Mouse (Mus musculus) forebrain, embryonic 15.5 days (tissue): ENCODE measurements around the gene Ift57. TPM values are rescaled to one million over a fixed set of nuclear protein-coding genes. Genes with fewer than 3 reads are reported as not detected.
A peak's percentile ranks its signal among the peaks of the same experiment; 100 is the strongest.

Experiments
- ATAC-seq: fragments of 200-750 bp; cut with Nextera tagmentation; replicated peaks from 2 replicates; pipeline ENCODE4 v1.8.0; 2017; ENCODE audit warnings: mild to moderate bottlenecking, moderate TSS enrichment, moderate library complexity
- H3K27ac ChIP-seq: fragments of 300-500 bp; sonication (generic); replicated peaks from 2 replicates; pipeline ENCODE4 v1.5.1; 2015; ENCODE audit warnings: mild to moderate bottlenecking, inconsistent platforms
- H3K27me3 ChIP-seq: fragments of 300-500 bp; sonication (generic); 2 replicates; pipeline ENCODE4 v1.6.1; 2015; ENCODE audit warnings: inconsistent platforms
- H3K36me3 ChIP-seq: fragments of 300-500 bp; sonication (generic); 2 replicates; pipeline ENCODE4 v1.6.1; 2015; ENCODE audit warnings: mild to moderate bottlenecking, inconsistent platforms
- H3K4me1 ChIP-seq: fragments of 300-500 bp; sonication (generic); 2 replicates; pipeline ENCODE4 v1.6.1; 2015; ENCODE audit warnings: inconsistent platforms
- H3K4me2 ChIP-seq: fragments of 300-500 bp; sonication (generic); replicated peaks from 2 replicates; pipeline ENCODE4 v1.6.1; 2015; ENCODE audit warnings: mild to moderate bottlenecking, inconsistent platforms
- H3K4me3 ChIP-seq: fragments of 300-500 bp; sonication (generic); 2 replicates; pipeline ENCODE4 v1.5.1; 2015; ENCODE audit warnings: mild to moderate bottlenecking, inconsistent platforms
- H3K9ac ChIP-seq: fragments of 300-500 bp; sonication (generic); replicated peaks from 2 replicates; pipeline ENCODE4 v1.6.1; 2015; ENCODE audit warnings: mild to moderate bottlenecking, inconsistent platforms
- H3K9me3 ChIP-seq: fragments of 300-500 bp; sonication (generic); 2 replicates; pipeline ENCODE4 v1.6.1; 2016; ENCODE audit warnings: inconsistent platforms
- WGBS: fragments of 180-500 bp; shearing (Covaris S2); methylation state at CpG from one replicate; pipeline ENCODE4 v1.1.7; 2015; ENCODE audit warnings: mixed read lengths; 5-methylcytosine and 5-hydroxymethylcytosine counted together
- polyA plus RNA-seq: library from polyadenylated mRNA; unstranded; fragments of >200 nt; fragmentation: Nextera tagmentation; extraction: Ambion mirVana; gene quantifications from 2 replicates; pipeline ENCODE4 v1.2.1, GENCODE M21; 2015

The Ift57 gene
- polyA plus RNA-seq, 1 experiment from 2014 or later: 46.9 TPM

DNA sequence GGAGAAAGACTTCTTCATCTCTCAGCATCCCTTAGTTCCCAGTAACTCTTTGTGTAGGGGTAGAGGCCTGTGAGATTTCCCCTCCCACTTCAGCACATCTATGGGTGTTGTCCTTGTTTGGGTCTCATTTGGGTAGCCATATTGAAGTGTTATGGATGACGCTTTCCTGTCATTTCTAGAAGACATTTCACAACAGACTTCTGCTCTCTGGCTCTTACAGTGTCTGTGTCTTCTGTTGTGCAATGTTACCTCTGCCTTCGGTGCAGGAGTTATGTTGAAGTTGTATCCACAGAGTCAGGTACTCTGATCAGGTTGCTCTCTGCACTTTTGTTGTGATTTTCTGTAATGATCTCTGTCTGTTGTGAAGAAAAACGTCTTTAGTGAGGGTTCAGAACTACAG is 14.3 kb downstream of the Ift57 start:
- Histone ChIP-seq H3K4me2 (no peak overlapping the region), H3K27me3 (no peaks in the 10 kb centered on the region), H3K9me3 (no peaks in the 10 kb centered on the region), H3K9ac (no peak overlapping the region), H3K27ac (no peak overlapping the region), H3K4me3 (no peak overlapping the region), H3K36me3 (peaks cover 4% of the 10 kb centered on the region; the same call in 1 of the 2 replicates), H3K4me1 (no peaks in the 10 kb centered on the region)
- no peak for ATAC-seq
- 85% methylated on average over 3 of the region's 3 CpGs for WGBS

DNA sequence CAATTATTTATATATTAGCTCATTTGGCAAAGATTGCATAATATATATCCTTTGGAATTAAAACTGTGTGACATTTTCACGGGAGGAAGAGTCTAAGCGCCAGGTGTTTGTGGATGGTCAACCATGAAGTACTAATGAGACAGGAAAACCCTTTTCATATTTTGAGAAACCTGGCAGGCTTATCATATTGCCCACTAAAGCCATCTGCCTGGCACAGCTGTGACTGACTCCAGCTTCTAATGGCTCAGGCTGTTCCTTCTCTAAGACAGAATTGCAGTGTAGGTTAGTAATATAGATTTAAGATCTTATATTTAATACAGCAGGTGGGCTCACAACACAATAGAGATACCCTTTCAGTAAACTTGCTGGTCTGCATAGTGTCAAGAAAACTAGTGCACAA is 21.6 kb downstream of the Ift57 start:
- H3K4me2 ChIP-seq: no peak overlapping the region
- H3K9ac ChIP-seq: no peak overlapping the region
- H3K4me3 ChIP-seq: no peak overlapping the region
- WGBS: 65% methylated on average over 2 of the region's 2 CpGs
- H3K27me3 ChIP-seq: no peaks in the 10 kb centered on the region
- H3K9me3 ChIP-seq: no peaks in the 10 kb centered on the region
- H3K36me3 ChIP-seq: no peaks in the 10 kb centered on the region
- ATAC-seq: 0 out of 2 replicates have a peak, but pooled peaks have one; percentile 26
- H3K27ac ChIP-seq: no peak overlapping the region
- peaks cover 16% of the 10 kb centered on the region for H3K4me1 ChIP-seq

DNA sequence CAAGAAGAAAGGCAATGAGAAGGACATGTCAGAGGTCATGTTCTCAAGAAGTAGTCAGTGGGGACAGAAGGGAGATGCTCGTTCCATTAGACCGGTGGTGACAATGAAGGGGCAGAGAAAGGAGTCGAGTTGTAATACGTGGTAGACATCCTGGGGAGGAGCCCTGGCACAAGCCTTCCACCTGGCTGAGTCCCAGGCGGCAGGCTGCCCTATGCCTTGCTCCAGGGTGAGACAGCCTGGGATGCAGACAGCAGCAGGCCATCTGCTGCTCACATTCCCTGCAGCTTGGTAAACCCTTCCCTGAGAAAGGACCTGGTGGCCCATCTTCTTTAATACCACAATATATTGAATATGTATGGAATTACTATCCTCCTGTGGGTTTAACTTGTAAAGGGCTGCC is 22.6 kb downstream of the Ift57 start:
- Histone ChIP-seq H3K4me1 (peaks cover 20% of the 10 kb centered on the region), H3K36me3 (no peaks in the 10 kb centered on the region), H3K9ac (no peak overlapping the region), H3K27me3 (no peaks in the 10 kb centered on the region), H3K4me2 (no peak overlapping the region), H3K4me3 (no peak overlapping the region), H3K9me3 (no peaks in the 10 kb centered on the region), H3K27ac (no peak overlapping the region)
- 21% methylated on average over 5 of the region's 5 CpGs for WGBS
- ATAC-seq: peak; percentile 90

DNA sequence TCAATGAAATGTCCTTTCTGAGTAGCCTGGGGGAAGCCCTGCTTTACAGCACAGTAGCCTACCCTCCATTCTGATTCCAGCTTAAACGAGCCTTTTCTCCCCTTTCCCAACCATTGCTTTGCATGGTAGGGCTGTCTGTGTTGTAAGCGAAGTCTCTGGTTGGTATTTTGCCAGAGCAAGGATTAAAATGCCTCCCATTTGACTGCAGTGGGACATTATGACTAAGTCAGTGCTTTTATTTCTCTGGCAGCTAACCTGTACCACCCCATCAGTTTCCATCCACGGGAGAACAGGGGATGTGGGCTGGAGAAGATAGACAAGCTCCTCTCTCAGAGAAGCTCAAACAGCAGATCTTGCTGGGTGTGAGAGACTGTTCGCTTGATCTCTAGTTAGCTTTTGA is 24.2 kb downstream of the Ift57 start:
- Histone ChIP-seq H3K36me3 (no peaks in the 10 kb centered on the region), H3K27ac (no peak overlapping the region), H3K9ac (no peak overlapping the region), H3K4me3 (no peak overlapping the region), H3K4me2 (no peak overlapping the region), H3K27me3 (no peaks in the 10 kb centered on the region), H3K4me1 (peaks cover 20% of the 10 kb centered on the region), H3K9me3 (no peaks in the 10 kb centered on the region)
- ATAC-seq: no peak
- WGBS: 35% methylated on average over 4 of the region's 4 CpGs

DNA sequence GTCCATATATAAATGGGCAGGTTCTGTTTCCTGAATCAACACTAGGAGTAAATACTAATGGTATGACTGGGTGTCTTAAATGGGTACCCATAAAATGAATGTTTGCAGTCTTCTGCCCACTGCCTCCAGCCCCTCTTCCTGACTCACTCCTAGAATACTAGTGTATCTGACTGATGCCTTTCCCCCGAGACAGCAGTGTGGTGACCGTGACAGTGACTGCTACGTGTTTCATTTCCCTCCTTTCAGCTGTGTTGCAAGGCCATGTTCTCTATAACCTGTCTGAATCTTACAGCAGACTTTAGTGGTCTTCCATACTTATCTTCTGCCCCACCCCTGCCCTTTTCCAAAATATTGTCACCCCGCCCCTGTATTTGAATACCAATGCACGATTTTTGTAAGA is 25.2 kb downstream of the Ift57 start:
- Histone ChIP-seq H3K4me3 (no peak overlapping the region), H3K9me3 (no peaks in the 10 kb centered on the region), H3K36me3 (no peaks in the 10 kb centered on the region), H3K27me3 (no peaks in the 10 kb centered on the region), H3K4me1 (peaks cover 20% of the 10 kb centered on the region), H3K27ac (no peak overlapping the region), H3K4me2 (no peak overlapping the region), H3K9ac (no peak overlapping the region)
- WGBS: 86% methylated on average over 5 of the region's 5 CpGs
- ATAC-seq: no peak

DNA sequence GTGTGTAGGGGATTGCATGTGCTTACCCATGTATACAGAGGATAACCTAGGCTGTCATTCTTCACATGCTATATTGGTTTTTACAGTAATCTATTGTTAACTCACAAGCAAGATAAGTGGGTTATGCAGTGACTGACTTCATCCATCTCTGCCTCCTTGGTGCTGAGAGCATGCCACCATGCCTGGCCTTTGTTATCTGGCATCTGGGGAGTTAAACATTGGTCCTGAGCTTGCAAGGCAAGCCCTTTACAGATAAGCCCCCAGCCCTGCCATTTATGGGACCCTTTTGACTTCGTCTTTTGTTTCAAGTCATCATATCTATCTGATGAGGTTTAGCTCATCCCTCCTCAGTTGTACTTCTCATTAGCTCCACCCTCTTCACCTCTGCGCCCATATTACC is 25.9 kb downstream of the Ift57 start:
- ATAC-seq: no peak
- no peaks in the 10 kb centered on the region for H3K36me3 ChIP-seq
- 94% methylated on average over 2 of the region's 2 CpGs for WGBS
- H3K9ac ChIP-seq: no peak overlapping the region
- H3K4me2 ChIP-seq: no peak overlapping the region
- peaks cover 20% of the 10 kb centered on the region for H3K4me1 ChIP-seq
- H3K27ac ChIP-seq: no peak overlapping the region
- H3K9me3 ChIP-seq: no peaks in the 10 kb centered on the region
- no peak overlapping the region for H3K4me3 ChIP-seq
- no peaks in the 10 kb centered on the region for H3K27me3 ChIP-seq

DNA sequence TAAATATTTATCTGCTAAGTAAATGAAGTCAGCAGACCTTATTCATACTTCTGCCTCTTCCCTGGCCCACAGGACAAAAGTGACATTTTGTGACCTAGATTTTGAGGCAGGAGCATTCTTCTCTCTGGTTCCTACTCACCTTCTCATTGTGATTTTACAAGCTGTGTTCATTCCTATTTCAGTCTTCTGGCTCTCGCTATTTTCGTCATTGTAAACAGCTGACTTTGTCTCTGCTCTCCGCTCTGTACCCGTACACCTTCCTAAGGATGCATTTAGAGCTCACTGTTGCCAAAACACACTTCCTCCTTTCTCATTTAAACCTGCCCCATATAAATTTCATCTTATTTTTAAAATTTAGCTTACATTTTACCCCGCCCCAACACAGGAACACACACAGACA is 26.4 kb downstream of the Ift57 start:
- no peaks in the 10 kb centered on the region for H3K36me3 ChIP-seq
- H3K4me2 ChIP-seq: no peak overlapping the region
- no peaks in the 10 kb centered on the region for H3K9me3 ChIP-seq
- H3K27me3 ChIP-seq: no peaks in the 10 kb centered on the region
- no peak for ATAC-seq
- 90% methylated on average over 5 of the region's 5 CpGs for WGBS
- peaks cover 20% of the 10 kb centered on the region for H3K4me1 ChIP-seq
- H3K27ac ChIP-seq: no peak overlapping the region
- no peak overlapping the region for H3K4me3 ChIP-seq
- H3K9ac ChIP-seq: no peak overlapping the region

DNA sequence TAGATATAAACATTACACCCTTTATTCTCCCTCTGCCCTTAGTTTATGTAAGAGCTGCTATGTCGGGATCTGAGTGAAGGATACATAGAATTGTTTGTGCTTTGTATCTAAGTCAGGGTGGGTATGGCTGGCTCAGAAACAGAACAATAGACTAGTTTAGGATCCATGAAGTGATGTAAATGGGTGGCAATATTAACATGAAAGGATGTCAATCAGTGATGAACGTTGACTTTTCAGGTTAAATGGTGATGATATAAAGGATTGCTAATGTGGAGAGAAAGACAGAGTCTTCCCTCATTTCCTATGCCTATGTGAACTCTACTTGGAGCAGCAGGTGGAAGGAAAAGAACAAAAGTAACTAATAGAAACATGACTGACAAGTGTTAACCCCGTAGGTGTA is 27.2 kb downstream of the Ift57 start:
- ATAC-seq: no peak

DNA sequence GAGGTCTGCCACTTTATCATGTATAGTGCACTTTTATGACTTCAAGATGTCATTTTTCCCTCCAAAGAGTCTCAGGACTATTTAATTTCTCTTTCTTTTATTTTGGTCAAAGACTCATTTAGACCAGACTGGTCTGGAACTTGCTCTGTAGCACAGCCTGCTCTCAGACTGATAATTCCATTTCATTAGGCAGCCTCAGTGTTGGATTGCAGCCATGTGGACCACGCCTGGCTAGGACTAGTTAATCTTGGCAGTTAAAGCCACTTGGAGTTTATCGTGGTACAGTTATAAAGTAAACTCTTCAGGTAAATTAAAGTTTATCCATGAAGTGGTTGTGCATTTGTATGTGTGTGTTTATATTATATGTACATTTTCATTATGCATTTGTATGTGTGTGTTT is 27.7 kb downstream of the Ift57 start:
- H3K4me1 ChIP-seq: peaks cover 16% of the 10 kb centered on the region
- no peak overlapping the region for H3K4me2 ChIP-seq
- H3K36me3 ChIP-seq: no peaks in the 10 kb centered on the region
- no peak for ATAC-seq
- no peak overlapping the region for H3K27ac ChIP-seq
- no peak overlapping the region for H3K9ac ChIP-seq
- no peaks in the 10 kb centered on the region for H3K9me3 ChIP-seq
- H3K4me3 ChIP-seq: no peak overlapping the region
- 59% methylated on average over 2 of the region's 2 CpGs for WGBS
- no peaks in the 10 kb centered on the region for H3K27me3 ChIP-seq

More for the DNA sequence above, 27.2 kb downstream of the Ift57 start:
- H3K27ac ChIP-seq: no peak overlapping the region
- no peak overlapping the region for H3K4me3 ChIP-seq
- H3K9me3 ChIP-seq: no peaks in the 10 kb centered on the region
- H3K27me3 ChIP-seq: no peaks in the 10 kb centered on the region
- no peaks in the 10 kb centered on the region for H3K36me3 ChIP-seq
- 59% methylated on average over 3 of the region's 3 CpGs for WGBS
- H3K4me2 ChIP-seq: no peak overlapping the region
- H3K4me1 ChIP-seq: peaks cover 20% of the 10 kb centered on the region
- H3K9ac ChIP-seq: no peak overlapping the region

DNA sequence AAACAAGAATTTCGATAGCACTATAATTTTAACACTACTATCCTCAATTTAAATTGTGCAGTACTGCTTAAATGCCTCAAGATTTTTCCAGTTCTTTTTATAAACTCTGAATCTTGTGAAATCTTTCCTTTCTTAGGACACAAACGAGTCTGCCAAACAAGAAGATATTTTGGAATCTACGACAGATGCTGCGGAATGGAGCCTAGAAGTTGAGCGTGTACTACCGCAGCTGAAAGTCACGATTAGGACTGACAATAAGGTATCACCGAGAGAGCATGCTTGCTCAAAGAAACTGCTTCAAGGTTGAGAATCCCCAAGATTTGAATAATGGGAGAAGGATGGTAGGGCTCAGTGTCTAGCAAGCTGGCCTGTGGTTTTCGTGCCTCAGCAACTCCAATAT is 37.5 kb downstream of the Ift57 start:
- WGBS: 86% methylated on average over 9 of the region's 9 CpGs
- H3K4me2 ChIP-seq: no peak overlapping the region
- no peaks in the 10 kb centered on the region for H3K27me3 ChIP-seq
- H3K27ac ChIP-seq: no peak overlapping the region
- H3K4me1 ChIP-seq: no peaks in the 10 kb centered on the region
- no peaks in the 10 kb centered on the region for H3K9me3 ChIP-seq
- no peak overlapping the region for H3K9ac ChIP-seq
- no peaks in the 10 kb centered on the region for H3K36me3 ChIP-seq
- H3K4me3 ChIP-seq: no peak overlapping the region
- no peak for ATAC-seq

DNA sequence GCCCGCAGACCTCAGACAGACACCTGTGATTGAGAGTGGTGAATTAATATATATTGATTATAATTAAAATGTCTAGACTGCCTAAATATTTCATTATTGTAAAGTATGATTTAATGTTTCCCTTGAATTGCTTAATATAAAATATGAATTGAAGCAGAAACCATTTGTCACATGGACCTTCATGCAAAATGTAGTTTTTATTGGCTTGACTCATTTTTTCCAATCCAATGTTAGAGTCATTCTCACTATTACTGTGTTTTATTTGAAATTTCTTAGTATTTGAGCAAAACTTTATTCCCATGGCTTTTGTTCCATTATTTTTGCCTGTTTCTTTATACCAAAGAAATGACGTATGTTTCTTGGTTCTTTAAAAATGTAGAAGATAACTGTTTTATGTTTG is 48.3 kb downstream of the Ift57 start:
- Histone ChIP-seq H3K27me3 (no peaks in the 10 kb centered on the region), H3K27ac (no peak overlapping the region), H3K36me3 (no peaks in the 10 kb centered on the region), H3K4me2 (no peak overlapping the region), H3K4me1 (0 out of 2 replicates have a peak, but pooled peaks cover 7% of the 10 kb centered on the region), H3K9ac (no peak overlapping the region), H3K9me3 (no peaks in the 10 kb centered on the region), H3K4me3 (no peak overlapping the region)
- ATAC-seq: no peak
- WGBS: 97% methylated on average over 2 of the region's 2 CpGs

DNA sequence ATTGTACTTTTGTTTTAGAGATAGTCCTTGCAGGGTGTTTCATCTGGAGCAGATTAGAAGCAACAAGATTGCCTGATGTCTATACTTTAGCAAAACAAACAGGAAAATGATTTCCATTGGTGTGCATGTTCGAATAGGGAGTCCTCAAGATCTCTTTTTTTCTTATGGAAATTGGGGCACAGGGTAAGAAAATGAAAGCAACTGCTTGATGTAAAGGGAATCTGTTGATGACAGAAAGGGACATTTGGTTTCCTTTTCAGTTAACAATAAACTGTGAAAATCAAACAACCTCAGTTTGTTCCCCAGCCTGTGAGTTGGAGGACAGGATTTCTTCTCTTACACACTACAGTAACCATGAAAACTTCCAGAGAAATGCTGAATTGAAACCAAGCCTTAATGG is 53.9 kb downstream of the Ift57 start:
- no peaks in the 10 kb centered on the region for H3K9me3 ChIP-seq
- no peaks in the 10 kb centered on the region for H3K36me3 ChIP-seq
- no peak for ATAC-seq
- peak overlapping the region; percentile 46 for H3K27ac ChIP-seq
- H3K4me1 ChIP-seq: peaks cover 10% of the 10 kb centered on the region
- WGBS: 21% methylated on average over 1 of the region's 1 CpGs
- no peak overlapping the region for H3K4me3 ChIP-seq
- H3K9ac ChIP-seq: no peak overlapping the region
- no peaks in the 10 kb centered on the region for H3K27me3 ChIP-seq
- H3K4me2 ChIP-seq: no peak overlapping the region

DNA sequence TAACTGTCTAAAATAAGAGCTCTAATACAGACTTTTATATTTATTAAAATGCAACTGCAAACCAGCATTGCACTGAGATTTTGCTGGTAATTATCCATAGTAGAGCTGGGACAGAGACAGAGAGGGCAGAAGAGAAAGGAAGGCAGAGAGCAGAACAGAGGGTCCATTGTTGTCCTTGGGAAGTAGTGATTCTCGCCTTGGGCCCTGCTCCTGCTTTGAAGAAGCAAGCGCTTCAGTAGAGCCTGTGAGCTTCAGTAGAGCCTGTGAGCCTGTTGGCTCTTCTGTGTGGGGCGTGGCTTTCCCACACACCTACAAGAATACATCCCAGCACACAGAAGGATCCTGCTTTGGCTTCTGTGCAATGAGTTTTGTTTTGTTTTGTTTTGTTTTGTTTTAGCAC is 54.3 kb downstream of the Ift57 start:
- peak; percentile 75 for ATAC-seq
- H3K36me3 ChIP-seq: no peaks in the 10 kb centered on the region
- H3K4me2 ChIP-seq: no peak overlapping the region
- no peak overlapping the region for H3K4me3 ChIP-seq
- H3K27ac ChIP-seq: peak overlapping the region; percentile 46
- peaks cover 10% of the 10 kb centered on the region for H3K4me1 ChIP-seq
- H3K9me3 ChIP-seq: no peaks in the 10 kb centered on the region
- 21% methylated on average over 3 of the region's 3 CpGs for WGBS
- H3K27me3 ChIP-seq: no peaks in the 10 kb centered on the region
- no peak overlapping the region for H3K9ac ChIP-seq
